Mouse (Mus musculus) heart, postnatal 0 days (tissue): ENCODE measurements around the gene Elp4.

Experiments used
- CTCF ChIP-seq: IDR thresholded peaks from 2 replicates; pipeline ENCODE4 v1.5.1; 2016; ENCODE audit warnings: antibody characterized with exemption, control low read depth, low read depth
- EP300 ChIP-seq: IDR thresholded peaks from 2 replicates; pipeline ENCODE4 v1.6.1; 2016; ENCODE audit warnings: antibody characterized with exemption, low read depth

DNA sequence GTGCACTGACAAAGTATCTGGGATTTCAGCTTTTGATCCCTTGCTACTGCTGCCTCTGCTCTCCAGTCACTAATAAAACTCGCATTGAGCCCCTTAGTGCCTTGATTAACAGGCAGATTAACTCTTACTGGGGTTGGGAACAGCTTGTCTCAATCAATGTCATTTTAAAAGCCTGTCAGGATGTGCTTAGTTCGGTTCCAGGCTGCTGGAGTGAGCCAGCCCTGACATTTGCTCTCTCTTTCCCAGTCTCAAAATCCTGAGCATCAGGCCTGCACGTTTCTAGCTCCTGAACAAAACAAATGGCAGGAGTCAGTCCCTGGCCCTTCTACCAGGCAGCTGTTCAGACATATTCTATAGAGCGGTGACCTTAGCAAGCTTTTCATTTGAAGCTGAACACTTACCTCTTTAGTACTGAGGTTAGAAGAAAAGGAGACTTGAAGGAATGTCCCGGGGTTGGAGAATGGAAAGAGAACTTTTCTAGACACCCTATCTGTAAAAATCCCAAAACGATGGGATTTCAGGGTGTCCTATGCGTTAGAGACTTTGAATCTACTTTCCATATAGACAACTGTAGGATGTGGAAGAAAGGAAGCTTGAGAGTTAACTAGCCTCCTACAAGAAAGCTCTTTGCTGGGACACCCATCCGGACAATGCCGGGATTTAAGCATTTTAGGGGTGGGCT lies 233.1 kb downstream of the Elp4 start:
- TF ChIP-seq CTCF (no peak), EP300 (no peak)
